Mouse (Mus musculus): ENCODE results near the gene Atp5h.

Atp5h gene

GRCm38 (mm10) chr11:115366039-115366705, 53.6 kb downstream of the Atp5h start:
- DNase-seq: no peak

All from lung, postnatal 10 days (tissue).